Mouse (Mus musculus) left cerebral cortex, postnatal 10 days (tissue): ENCODE measurements at regions not wholly inside any gene's neighbourhood (a gene's known extent, or its start where the extent isn't known, plus 50 kb on each side); places are given as distances from the start of the nearest gene placed in this dataset.
A peak's percentile ranks its signal among the peaks of the same experiment; 100 is the strongest.

Experiments used
- DNase-seq, 2 experiments: peaks; one replicate each; pipeline ENCODE4 v3.0.0; 2021 to 2022; ENCODE audit warnings: low spot score in 2 of 2, mixed read lengths in 1 of 2; ENCODE audit errors: extremely low spot score in 1 of 2
- intact Hi-C: fragments of 180-260 bp; cut with DNase I; formaldehyde crosslinking; loops from one replicate; pipeline ENCODE4 v1.15.1; 2025

DNA sequence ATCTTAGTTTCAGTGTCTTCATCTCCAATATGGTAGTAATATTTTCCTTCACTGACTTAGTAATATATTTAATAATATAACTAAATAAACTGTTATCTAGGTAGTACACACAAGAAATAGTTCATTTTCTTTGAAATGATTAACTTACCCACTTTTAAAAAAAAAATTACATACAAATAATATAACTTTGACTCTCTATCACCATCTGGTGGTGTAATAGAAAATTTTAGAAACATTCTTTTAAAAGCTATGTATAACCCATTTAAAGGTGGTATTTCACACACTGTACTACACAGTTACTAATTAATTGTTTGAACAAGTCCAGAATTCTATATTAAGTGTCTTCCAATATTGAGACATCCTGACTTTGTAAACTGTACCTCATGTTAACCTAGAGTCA is 53.9 kb upstream of the Olfr266 start:
- intact Hi-C loops = loop anchor here (5.0 to 10.0 kb wide), 2 partner anchors 858 to 885 kb away; no protein-coding TSS in a partner anchor

DNA sequence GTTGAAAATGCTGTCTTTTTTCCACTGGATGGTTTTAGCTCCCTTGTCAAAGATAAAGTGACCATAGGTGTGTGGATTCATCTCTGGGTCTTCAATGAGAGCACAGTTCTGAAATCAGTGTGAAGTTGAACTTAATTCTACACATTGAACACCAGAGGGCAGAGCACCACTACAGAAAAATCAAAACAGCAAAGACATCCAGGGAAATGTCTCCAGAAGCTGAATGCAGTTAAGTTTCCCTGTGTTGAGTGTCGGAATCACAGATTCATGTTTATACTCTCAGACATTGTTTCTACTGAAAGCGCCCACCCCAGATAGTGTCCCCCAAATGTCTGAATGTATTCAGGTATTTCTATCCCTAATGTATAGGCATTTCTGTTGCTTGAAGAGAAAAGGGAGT is 77.1 kb upstream of the Olfr266 start:
- intact Hi-C loops = loop anchor here (2.0 to 10.0 kb wide), 3 partner anchors 178 to 372 kb away; partner anchors contain the start of gene Lamtor5
- peak in 1 of 2 experiments; percentile 46 for DNase-seq

More for the DNA sequence above, 53.9 kb upstream of the Olfr266 start:
- DNase-seq = no peak

DNA sequence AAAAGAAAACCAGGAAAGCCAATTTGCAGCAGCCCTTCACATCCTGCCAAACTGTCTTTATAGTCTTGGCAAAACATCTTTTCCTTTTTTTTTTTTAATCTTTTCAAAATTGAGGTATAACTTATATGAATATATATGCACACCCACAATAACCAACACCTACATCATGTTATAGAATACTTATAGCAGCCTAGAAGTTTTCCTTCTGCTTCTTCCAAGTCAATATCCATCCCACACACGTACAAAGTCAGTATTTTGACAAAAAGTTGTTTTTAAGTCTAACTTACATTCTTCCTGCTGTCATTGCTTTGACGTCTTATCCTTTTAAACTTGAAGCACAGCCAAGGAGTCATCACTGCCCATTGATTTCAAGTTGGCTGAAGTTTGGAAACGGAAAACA is 80.6 kb upstream of the Olfr266 start:
- DNase-seq = no peak
- intact Hi-C loops = loop anchor here (10.0 kb wide), 1 partner anchor 368 kb away; the partner anchor contains the start of gene Lamtor5

DNA sequence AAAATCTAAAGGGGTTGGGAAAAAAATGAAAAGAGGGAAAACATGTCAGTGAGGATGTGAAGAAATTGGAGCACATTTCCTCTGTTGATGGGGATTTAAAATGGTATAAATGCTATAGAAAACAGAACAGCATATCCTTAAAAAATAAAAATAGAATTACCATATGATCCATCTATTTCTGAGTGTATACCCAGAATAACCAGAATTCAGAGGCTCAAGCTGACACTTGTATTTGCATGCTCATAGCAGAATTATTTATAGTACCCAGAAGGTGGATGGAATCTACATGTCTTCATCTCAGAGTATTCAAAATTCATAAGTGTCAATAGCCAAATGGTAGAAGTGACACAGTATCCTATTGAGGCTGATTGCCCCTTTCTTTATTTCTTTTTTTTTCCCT is 99.9 kb upstream of the Kcna3 start:
- intact Hi-C loops = no loop called here
- no peak for DNase-seq

DNA sequence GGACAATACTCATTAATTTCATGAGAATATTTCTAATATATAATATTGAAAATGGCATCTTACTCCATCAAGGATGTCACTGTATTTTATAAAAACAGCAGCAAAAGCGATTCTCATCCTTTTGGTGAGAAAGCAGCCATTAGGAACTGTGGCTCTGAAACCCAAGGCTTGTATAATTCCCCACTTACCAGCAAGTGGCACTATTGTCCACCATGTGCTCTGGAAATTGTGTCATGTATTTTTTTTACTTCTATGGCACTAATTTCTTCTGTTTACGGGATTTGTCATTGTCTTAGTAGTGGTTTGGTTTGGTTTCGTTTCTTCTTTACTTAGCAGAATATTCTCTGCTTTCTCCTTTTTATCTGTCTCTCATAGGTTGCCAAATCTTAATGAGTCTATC is 95.9 kb upstream of the Kcna3 start:
- intact Hi-C loops = loop anchor here (2.0 to 5.0 kb wide), 3 partner anchors 97 to 247 kb away; partner anchors contain the start of gene Kcna3
- peak in 1 of 2 experiments; percentile 44 for DNase-seq

DNA sequence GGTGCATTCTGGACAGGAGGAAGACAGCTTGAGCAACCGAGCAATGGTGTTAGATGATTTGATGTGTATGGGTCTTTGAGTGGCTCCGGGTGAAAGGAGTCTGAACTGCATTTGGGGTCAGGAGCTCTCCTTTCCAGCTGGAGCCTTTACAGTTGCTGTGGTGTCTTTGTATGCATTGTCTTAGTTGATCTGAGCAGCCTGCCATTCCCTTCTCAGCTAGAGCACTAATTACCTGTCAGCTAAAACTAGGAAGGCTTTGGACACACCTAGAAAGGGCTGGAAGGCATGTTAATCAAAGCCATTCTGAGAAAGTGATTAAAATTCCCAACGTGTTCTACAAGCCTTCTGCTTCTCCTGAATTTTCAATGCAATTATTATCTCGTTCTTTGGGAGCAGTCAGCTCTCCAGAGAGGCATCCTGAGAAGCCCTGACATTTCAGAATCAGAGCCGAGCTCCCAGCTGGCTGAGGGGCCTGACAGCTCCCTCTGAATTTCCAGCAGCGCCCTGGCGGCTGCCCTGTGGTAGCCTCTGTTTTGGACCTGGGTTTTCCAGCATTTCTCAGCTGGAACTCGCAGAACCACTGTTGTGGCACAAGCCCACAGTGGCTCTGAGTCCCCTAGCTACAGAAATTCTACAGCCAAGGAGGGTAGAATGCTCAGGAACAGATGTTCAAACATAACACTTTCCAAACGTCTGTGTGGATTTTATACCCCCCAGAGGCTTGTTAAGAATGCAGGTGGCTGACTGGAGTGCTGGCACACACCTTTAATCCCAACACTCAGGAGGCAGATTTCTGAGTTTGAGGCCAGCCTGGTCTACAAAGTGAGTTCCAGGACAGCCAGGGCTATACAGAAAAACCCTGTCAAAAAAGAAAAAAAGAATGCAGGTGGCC is 80.2 kb upstream of the Kcna3 start:
- no peak for DNase-seq
- intact Hi-C loops = loop anchor here (5.0 kb wide), 1 partner anchor 82 kb away; the partner anchor contains the start of gene Kcna3

DNA sequence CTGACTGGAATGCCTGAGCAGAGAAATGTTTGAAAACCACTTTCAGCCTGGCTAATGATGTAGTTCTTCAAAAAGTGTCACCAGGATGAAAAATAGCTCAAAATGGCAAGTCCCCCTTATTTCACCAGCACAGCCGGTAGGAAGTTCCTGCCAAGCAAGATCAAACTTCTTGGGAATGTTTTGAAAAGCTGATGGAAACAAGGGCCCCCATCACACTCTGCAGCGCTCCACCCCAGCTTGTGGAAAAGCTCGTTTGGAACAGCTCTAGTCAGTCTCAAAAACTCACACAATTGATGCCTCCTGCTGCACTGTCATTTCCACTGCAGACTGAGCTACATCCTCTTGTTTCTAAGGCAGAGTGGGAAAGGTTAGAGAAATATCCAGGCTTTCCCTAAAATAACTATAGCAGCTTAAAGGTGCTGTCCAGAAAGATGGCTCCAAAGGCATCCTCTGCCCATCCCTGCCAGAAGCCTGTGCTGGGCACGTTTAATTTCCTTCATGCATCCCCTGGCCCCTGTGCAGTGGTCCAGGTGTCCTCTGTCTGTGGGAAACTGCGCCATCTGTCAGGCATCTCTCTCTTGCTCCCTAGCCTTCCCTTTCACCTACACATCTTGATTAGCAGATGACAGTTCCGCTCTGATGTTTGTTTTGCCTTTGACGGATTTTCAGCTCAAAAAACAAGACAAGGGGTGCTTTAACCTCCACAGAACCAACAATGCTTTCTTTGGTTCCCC is 78.6 kb upstream of the Kcna3 start:
- intact Hi-C loops = loop anchor here (5.0 kb wide), 1 partner anchor 80 kb away; the partner anchor contains the start of gene Kcna3
- peak in 1 of 2 experiments; percentile 20 for DNase-seq

DNA sequence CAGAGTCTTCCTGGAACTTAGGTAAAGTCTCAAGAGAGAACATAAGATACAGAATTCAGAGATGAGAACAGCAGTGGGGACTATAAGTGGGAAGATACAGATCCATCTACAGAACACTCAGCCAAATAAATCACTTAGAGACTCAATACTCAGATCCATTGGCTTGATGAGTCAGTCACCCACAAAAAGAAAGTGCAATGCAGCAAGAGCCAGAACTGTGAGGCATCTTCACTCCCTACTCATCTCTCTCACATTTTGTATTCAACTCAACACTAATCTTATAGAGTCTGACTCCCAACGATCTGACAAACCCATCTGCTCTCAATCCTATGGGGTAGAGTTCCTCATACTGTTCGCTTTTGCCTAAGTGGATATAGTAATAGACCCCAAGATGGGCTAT is 77.8 kb upstream of the Kcna3 start:
- intact Hi-C loops = loop anchor here (5.0 kb wide), 1 partner anchor 79 kb away; the partner anchor contains the start of gene Kcna3
- DNase-seq = no peak

DNA sequence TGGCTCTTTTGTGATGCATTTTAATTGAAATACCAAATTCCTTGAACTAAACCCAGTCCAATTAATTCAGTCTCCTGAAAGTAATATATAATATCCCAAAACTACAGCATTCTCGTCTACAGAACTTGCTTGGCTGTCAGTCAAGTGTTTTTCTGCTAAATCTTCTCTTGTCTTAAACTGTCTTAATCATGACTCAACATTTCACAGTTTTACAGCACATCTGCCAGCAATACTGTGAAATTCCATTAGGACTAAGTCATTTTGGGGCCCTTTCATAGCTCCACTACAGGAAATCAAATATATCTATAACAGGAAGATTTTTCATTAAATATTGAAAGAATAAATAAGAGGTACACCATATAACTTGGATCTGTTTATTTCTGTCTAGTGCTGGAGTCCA is 75.4 kb upstream of the Kcna3 start:
- no peak for DNase-seq
- intact Hi-C loops = no loop called here

DNA sequence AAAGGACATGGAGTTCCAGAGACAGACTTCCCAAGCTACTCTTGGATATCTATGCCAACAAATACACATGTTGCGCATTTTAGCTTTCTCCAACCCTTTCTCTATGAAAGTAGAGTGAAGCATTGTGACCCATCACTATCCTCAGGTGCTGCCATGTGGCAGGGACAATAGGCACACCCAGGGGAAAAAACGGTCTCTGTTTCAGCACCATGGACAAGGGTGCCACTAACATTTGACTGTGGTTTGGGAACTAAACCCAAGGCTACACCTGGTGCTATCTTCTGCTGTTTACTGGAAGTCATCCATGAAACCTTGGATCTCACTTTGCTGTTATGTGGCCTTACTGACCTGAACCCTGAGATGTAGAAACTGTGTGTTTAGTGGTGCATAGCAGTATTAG is 73.5 kb upstream of the Kcna3 start:
- intact Hi-C loops = no loop called here
- no peak for DNase-seq

DNA sequence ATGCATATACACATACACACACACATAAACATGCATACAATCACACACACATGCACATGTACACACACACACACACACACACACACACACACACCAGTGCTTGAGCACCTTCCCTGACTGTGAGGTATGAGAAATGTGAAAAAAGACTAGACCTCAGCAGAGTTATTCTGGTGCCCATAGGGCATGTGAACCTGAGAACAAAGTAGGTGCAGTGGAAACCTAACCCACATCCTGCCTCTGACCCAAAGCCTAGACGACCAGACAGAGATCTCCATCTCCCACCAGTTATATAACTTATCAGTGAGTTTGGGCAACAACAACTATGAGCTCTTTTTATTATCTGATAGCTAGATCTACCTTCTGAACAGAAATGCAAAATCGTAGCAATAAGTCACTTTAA is 69.8 kb upstream of the Kcna3 start:
- DNase-seq = no peak
- intact Hi-C loops = no loop called here

DNA sequence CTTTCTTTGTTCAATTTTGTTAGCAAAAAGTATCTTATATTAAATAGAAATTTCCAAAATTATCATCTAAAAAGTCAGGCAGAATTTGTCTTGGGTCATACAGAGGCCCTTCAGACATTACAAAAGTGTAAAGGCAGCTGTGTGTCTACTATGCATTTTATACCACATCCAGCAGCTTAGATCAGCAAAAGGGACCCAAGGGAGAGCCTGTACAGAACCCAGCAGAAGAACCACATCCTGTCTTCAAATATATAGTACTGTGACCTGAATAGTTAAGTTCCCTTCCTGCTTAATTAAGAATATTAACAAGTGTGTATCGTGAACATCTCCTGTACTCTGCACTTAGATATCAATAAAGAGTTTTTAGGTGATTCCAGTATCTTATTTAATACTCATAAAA is 68.5 kb upstream of the Kcna3 start:
- DNase-seq = no peak
- intact Hi-C loops = no loop called here

DNA sequence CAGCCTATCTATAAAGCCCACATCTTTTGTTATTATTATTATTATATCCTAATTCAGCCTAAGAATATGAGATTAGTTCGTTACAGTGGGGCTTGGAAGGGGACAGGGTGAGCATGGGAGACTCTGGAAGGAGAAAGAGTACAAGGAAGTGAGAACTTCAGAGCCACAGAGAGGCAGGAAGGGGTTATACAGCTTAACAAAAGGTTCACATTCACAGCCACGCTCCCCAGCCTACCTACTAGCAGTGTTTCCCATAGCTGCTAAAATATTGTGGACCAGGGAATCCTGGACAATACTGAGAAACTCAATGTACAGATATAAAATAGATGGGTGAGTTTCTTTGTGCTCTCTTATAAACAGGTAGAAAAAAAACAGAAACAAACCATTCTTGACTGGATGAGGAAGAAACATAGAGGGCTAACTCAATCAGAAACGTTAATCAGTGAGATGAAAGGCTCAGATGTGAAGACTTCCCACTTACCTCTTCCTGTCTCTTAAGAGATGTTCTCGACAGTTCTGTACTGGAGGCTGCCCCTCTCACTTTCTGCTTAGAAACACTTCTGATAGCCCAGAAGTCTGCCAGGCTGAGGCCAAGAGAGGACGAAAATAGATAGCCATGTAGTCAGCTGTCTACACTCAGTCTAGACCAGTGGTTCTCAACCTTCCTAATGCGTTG is 61.7 kb upstream of the Kcna3 start:
- intact Hi-C loops = no loop called here
- DNase-seq = no peak

DNA sequence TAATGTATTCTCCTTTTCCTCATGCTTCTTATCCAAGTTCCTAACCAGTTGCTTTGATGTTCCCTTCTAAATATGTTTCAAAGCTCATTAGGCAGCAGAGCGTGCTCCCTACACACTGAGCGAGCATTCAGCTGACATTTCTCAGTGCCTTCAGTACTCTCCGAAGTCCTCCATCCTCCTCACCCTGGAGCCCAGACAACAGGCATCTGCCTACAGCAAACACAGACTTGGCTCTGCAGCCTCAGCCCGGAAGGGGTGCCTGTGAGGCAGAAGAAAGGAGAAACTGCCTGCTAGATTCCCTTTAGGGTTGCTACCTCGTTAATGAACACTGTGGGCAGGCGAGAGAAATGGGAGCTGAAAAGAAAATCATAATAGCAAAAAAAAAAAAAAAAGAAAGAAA is 57.2 kb upstream of the Kcna3 start:
- DNase-seq = peak; percentile 13 to 28
- intact Hi-C loops = no loop called here

DNA sequence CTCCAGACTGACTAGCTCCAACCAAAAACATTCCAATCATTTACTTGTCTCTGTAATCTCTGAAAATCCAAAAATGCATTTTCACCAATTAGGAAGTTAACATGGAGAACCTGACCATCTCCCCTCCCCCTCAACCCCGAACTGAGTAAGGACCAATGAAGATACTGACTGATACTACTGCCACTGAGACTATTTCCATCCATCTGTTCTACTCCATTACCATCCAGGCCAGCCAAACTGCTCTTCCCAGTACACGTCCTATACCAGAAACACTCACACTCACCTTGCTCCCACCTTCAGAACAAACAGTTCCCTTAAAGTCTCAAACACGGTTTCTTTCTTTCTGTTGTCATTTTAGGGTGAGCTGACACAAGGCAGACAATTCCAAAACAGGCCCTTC is 55.1 kb upstream of the Kcna3 start:
- intact Hi-C loops = no loop called here
- no peak for DNase-seq

DNA sequence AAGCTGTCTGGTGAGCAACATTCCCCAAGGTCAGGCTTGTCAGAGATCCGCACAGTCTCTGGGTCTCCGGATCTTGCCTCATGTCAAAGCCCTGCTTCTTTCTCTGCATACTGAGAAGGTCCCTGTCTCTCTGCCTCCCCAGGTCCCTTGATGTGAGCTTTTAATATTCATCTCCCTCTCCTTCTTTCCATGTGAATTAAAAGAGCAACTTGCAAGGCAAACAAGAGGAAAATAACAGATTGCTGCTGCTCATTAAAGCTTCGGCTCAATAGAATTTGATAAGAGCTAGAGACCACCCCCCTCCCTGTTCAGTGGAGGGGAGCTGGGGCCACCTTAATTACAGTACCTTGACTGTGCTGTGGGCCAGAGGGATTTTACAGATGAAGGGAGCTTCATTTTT is 54.6 kb upstream of the Kcna3 start:
- no peak for DNase-seq
- intact Hi-C loops = no loop called here

DNA sequence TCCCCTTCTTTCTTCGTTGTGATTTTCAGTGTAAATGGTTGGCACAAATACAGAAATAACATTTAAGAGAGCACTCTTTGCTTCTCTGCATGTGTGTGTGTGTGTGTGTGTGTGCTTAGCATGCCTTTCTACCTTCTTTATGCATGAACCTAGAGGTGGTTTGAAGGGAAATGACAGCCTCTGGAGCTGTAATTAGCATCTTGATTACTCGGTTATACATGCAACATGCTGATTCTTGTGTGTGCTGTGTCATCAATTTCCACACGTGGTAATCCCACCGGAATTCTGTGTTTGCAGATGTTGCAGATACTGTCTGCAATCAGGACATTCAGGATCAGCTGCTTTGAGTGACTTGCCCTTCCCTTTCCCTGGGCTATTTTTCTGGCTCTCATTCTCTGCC is 51.7 kb upstream of the Kcna3 start:
- no peak for DNase-seq
- intact Hi-C loops = no loop called here
